Mouse (Mus musculus): ENCODE data around the gene Plxdc1. TPM values are rescaled to one million over a fixed set of nuclear protein-coding genes. Genes with fewer than 3 reads are reported as not detected.

Plxdc1 gene
- polyA plus RNA-seq, 1 experiment = not detected

GRCm38 (mm10) chr11:97986738-97987465 lies 658 bp upstream of the Plxdc1 start:
- TF ChIP-seq CTCF (IDR thresholded peaks at IDR 0.05; ENCODE audit: insufficient read depth, low read depth, low read length) = no peak
- no peak for TF ChIP-seq POLR2A (IDR thresholded peaks at IDR 0.05; ENCODE audit: insufficient read depth, low read depth, low read length)
- no peak overlapping the region for H3K27ac ChIP-seq (ENCODE audit: insufficient read depth, low read depth, low read length)
- 26% methylated on average over 17 of the region's 17 CpGs for WGBS

GRCm38 (mm10) chr11:97983983-97984382 lies 2.3 kb downstream of the Plxdc1 start:
- 82% methylated on average over 1 of the region's 1 CpGs for WGBS
- Histone ChIP-seq H3K27ac (ENCODE audit: insufficient read depth, low read depth, low read length) (no peak overlapping the region), H3K4me3 (ENCODE audit: insufficient read depth, low read depth, low read length) (no peak overlapping the region), H3K4me1 (ENCODE audit: control insufficient read depth, insufficient read depth, low read length) (peaks cover 11% of the 10 kb centered on the region)
- TF ChIP-seq POLR2A (IDR thresholded peaks at IDR 0.05; ENCODE audit: insufficient read depth, low read depth, low read length) = no peak
- no peak for TF ChIP-seq CTCF (IDR thresholded peaks at IDR 0.05; ENCODE audit: insufficient read depth, low read depth, low read length)

More at GRCm38 (mm10) chr11:97986738-97987465, 658 bp upstream of the Plxdc1 start:
- H3K4me1 ChIP-seq (ENCODE audit: control insufficient read depth, insufficient read depth, low read length) = peaks cover 20% of the 10 kb centered on the region
- H3K4me3 ChIP-seq (ENCODE audit: insufficient read depth, low read depth, low read length) = peak overlapping the region; percentile 57; the same call in 1 of the 2 replicates

- no peak overlapping the region for H3K27ac ChIP-seq (ENCODE audit: insufficient read depth, low read depth, low read length)
- H3K4me1 ChIP-seq (ENCODE audit: control insufficient read depth, insufficient read depth, low read length) = peaks cover 11% of the 10 kb centered on the region
- 96% methylated on average over 3 of the region's 3 CpGs for WGBS
- H3K4me3 ChIP-seq (ENCODE audit: insufficient read depth, low read depth, low read length) = no peak overlapping the region
- no peak for TF ChIP-seq CTCF (IDR thresholded peaks at IDR 0.05; ENCODE audit: insufficient read depth, low read depth, low read length)
- TF ChIP-seq POLR2A (IDR thresholded peaks at IDR 0.05; ENCODE audit: insufficient read depth, low read depth, low read length) = no peak
Observed at GRCm38 (mm10) chr11:97983506-97983905, 2.7 kb downstream of the Plxdc1 start.

- no peak overlapping the region for H3K27ac ChIP-seq (ENCODE audit: insufficient read depth, low read depth, low read length)
- H3K4me1 ChIP-seq (ENCODE audit: control insufficient read depth, insufficient read depth, low read length) = peaks cover 11% of the 10 kb centered on the region
- no peak for TF ChIP-seq CTCF (IDR thresholded peaks at IDR 0.05; ENCODE audit: insufficient read depth, low read depth, low read length)
- TF ChIP-seq POLR2A (IDR thresholded peaks at IDR 0.05; ENCODE audit: insufficient read depth, low read depth, low read length) = no peak
- no peak overlapping the region for H3K4me3 ChIP-seq (ENCODE audit: insufficient read depth, low read depth, low read length)
- 91% methylated on average over 9 of the region's 9 CpGs for WGBS
Observed at GRCm38 (mm10) chr11:97982721-97983120, 3.5 kb downstream of the Plxdc1 start.

- TF ChIP-seq POLR2A (IDR thresholded peaks at IDR 0.05; ENCODE audit: insufficient read depth, low read depth, low read length) (no peak), CTCF (IDR thresholded peaks at IDR 0.05; ENCODE audit: insufficient read depth, low read depth, low read length) (no peak)
- 70% methylated on average over 9 of the region's 9 CpGs for WGBS
- H3K27ac ChIP-seq (ENCODE audit: insufficient read depth, low read depth, low read length) = no peak overlapping the region
- H3K4me3 ChIP-seq (ENCODE audit: insufficient read depth, low read depth, low read length) = no peak overlapping the region
- peaks cover under 1% of the 10 kb centered on the region; the same call in 1 of the 2 replicates for H3K4me1 ChIP-seq (ENCODE audit: control insufficient read depth, insufficient read depth, low read length)
Observed at GRCm38 (mm10) chr11:97980531-97980966, 5.7 kb downstream of the Plxdc1 start.

- no peak for TF ChIP-seq POLR2A (IDR thresholded peaks at IDR 0.05; ENCODE audit: insufficient read depth, low read depth, low read length)
- TF ChIP-seq CTCF (IDR thresholded peaks at IDR 0.05; ENCODE audit: insufficient read depth, low read depth, low read length) = no peak
- no peaks in the 10 kb centered on the region for H3K4me1 ChIP-seq (ENCODE audit: control insufficient read depth, insufficient read depth, low read length)
- H3K27ac ChIP-seq (ENCODE audit: insufficient read depth, low read depth, low read length) = no peak overlapping the region
- WGBS = 80% methylated on average over 10 of the region's 10 CpGs
- H3K4me3 ChIP-seq (ENCODE audit: insufficient read depth, low read depth, low read length) = no peak overlapping the region
Observed at GRCm38 (mm10) chr11:97979824-97980495, 6.3 kb downstream of the Plxdc1 start.

GRCm38 (mm10) chr11:97978392-97978791 lies 7.9 kb downstream of the Plxdc1 start:
- no peaks in the 10 kb centered on the region for H3K4me1 ChIP-seq (ENCODE audit: control insufficient read depth, insufficient read depth, low read length)
- H3K4me3 ChIP-seq (ENCODE audit: insufficient read depth, low read depth, low read length) = no peak overlapping the region
- TF ChIP-seq CTCF (IDR thresholded peaks at IDR 0.05; ENCODE audit: insufficient read depth, low read depth, low read length) (no peak), POLR2A (IDR thresholded peaks at IDR 0.05; ENCODE audit: insufficient read depth, low read depth, low read length) (no peak)
- WGBS = 92% methylated on average over 13 of the region's 13 CpGs
- H3K27ac ChIP-seq (ENCODE audit: insufficient read depth, low read depth, low read length) = no peak overlapping the region

GRCm38 (mm10) chr11:97977797-97978196 lies 8.4 kb downstream of the Plxdc1 start:
- WGBS = 90% methylated on average over 5 of the region's 5 CpGs
- H3K4me1 ChIP-seq (ENCODE audit: control insufficient read depth, insufficient read depth, low read length) = no peaks in the 10 kb centered on the region
- no peak overlapping the region for H3K27ac ChIP-seq (ENCODE audit: insufficient read depth, low read depth, low read length)
- no peak overlapping the region for H3K4me3 ChIP-seq (ENCODE audit: insufficient read depth, low read depth, low read length)
- TF ChIP-seq POLR2A (IDR thresholded peaks at IDR 0.05; ENCODE audit: insufficient read depth, low read depth, low read length) = no peak
- no peak for TF ChIP-seq CTCF (IDR thresholded peaks at IDR 0.05; ENCODE audit: insufficient read depth, low read depth, low read length)

- 79% methylated on average over 5 of the region's 5 CpGs for WGBS
- TF ChIP-seq CTCF (IDR thresholded peaks at IDR 0.05; ENCODE audit: insufficient read depth, low read depth, low read length) (no peak), POLR2A (IDR thresholded peaks at IDR 0.05; ENCODE audit: insufficient read depth, low read depth, low read length) (no peak)
- Histone ChIP-seq H3K4me1 (ENCODE audit: control insufficient read depth, insufficient read depth, low read length) (peaks cover 15% of the 10 kb centered on the region), H3K4me3 (ENCODE audit: insufficient read depth, low read depth, low read length) (no peak overlapping the region), H3K27ac (ENCODE audit: insufficient read depth, low read depth, low read length) (no peak overlapping the region)
Observed at GRCm38 (mm10) chr11:97974746-97975145, 11.5 kb downstream of the Plxdc1 start.
